Mouse (Mus musculus) neural tube, embryonic 11.5 days (tissue): Measurements from ENCODE around the gene Pde4b. TPM values are rescaled to one million over a fixed set of nuclear protein-coding genes. Genes with fewer than 3 reads are reported as not detected.

Source experiments
- ATAC-seq: fragments of 200-750 bp; cut with Nextera tagmentation; 2 replicates; pipeline ENCODE4 v1.8.0; 2017; ENCODE audit warnings: moderate number of reproducible peaks, mild to moderate bottlenecking, moderate TSS enrichment, moderate library complexity; ENCODE audit not compliant: insufficient read depth, low FRiP score, low TSS enrichment
- DNase-seq: peaks from one replicate; pipeline ENCODE4 v3.0.0-alpha.2; 2015; ENCODE audit warnings: low spot score
- H3K27ac ChIP-seq: fragments of 300-500 bp; sonication (generic); 2 replicates; pipeline ENCODE4 v1.5.1; 2014; ENCODE audit warnings: low read depth, mild to moderate bottlenecking, low read length
- H3K27me3 ChIP-seq: fragments of 300-500 bp; sonication (generic); 2 replicates; pipeline ENCODE4 v1.6.1; 2014; ENCODE audit warnings: mild to moderate bottlenecking, low read length, mixed read lengths; ENCODE audit not compliant: control insufficient read depth, insufficient read depth
- H3K36me3 ChIP-seq: fragments of 300-500 bp; sonication (generic); 2 replicates; pipeline ENCODE4 v1.6.1; 2014; ENCODE audit warnings: mild to moderate bottlenecking, low read length, moderate library complexity, mixed read lengths; ENCODE audit not compliant: control insufficient read depth, insufficient read depth
- H3K4me1 ChIP-seq: fragments of 300-500 bp; sonication (generic); 2 replicates; pipeline ENCODE4 v1.6.1; 2014; ENCODE audit warnings: low read length, mixed read lengths; ENCODE audit not compliant: control insufficient read depth, insufficient read depth
- H3K4me2 ChIP-seq: fragments of 300-500 bp; sonication (generic); 2 replicates; pipeline ENCODE4 v1.6.1; 2014; ENCODE audit warnings: low read depth, mild to moderate bottlenecking, moderate library complexity
- H3K4me3 ChIP-seq: fragments of 300-500 bp; sonication (generic); 2 replicates; pipeline ENCODE4 v1.5.1; 2014; ENCODE audit warnings: low read depth, low read length
- H3K9ac ChIP-seq: fragments of 300-500 bp; sonication (generic); 2 replicates; pipeline ENCODE4 v1.6.1; 2014; ENCODE audit warnings: mild to moderate bottlenecking, low read length
- H3K9me3 ChIP-seq: fragments of 300-500 bp; sonication (generic); 2 replicates; pipeline ENCODE4 v1.6.1; 2016; ENCODE audit warnings: low read length; ENCODE audit not compliant: control insufficient read depth
- WGBS: fragments of 180-500 bp; shearing (Covaris S2); extraction: QIAGEN DNeasy Blood & Tissue Kit; methylation state at CpG from one replicate; pipeline ENCODE4 v1.1.7; 2014; 5-methylcytosine and 5-hydroxymethylcytosine counted together
- polyA plus RNA-seq: library from polyadenylated mRNA; unstranded; fragments of >200 nt; fragmentation: Nextera tagmentation; extraction: Ambion mirVana; gene quantifications from 2 replicates; pipeline ENCODE4 v1.2.1, GENCODE M21; 2014

Pde4b gene
- polyA plus RNA-seq, 1 experiment from 2014 or later: 15.7 TPM

DNA sequence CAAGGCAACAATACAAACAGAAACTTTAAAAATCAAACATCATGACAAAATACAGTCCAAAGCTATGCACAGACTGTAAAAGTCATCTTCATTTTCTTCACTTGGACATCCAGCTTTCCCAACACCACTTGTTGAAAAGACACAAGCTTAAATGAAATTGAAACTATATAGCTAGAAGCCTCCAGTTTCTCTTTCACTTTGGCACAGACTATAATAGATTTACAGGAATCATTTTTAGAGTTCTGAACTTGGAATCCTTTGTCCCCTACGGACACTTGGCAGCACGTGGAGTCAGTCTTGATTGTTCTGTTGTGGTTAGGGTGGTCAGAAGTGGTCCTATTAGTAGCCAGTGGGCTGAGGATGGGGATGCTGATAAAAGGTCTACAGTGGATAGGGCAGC, 191.6 kb downstream of the Pde4b start:
- H3K9me3 ChIP-seq: no peaks in the 10 kb centered on the region
- 84% methylated on average over 2 of the region's 2 CpGs for WGBS
- no peak overlapping the region for H3K27ac ChIP-seq
- no peaks in the 10 kb centered on the region for H3K4me1 ChIP-seq
- DNase-seq: no peak
- H3K36me3 ChIP-seq: no peaks in the 10 kb centered on the region
- no peak for ATAC-seq
- H3K27me3 ChIP-seq: no peaks in the 10 kb centered on the region
- H3K9ac ChIP-seq: no peak overlapping the region
- H3K4me3 ChIP-seq: no peak overlapping the region
- H3K4me2 ChIP-seq: no peak overlapping the region

GRCm38 (mm10) chr4:102287172-102287571, 199.8 kb downstream of the Pde4b start:
- WGBS: 86% methylated on average over 6 of the region's 6 CpGs
- Histone ChIP-seq H3K27ac (no peak overlapping the region), H3K9me3 (no peaks in the 10 kb centered on the region), H3K4me1 (no peaks in the 10 kb centered on the region), H3K9ac (no peak overlapping the region), H3K4me2 (no peak overlapping the region), H3K4me3 (no peak overlapping the region), H3K36me3 (no peaks in the 10 kb centered on the region), H3K27me3 (no peaks in the 10 kb centered on the region)
- no peak for DNase-seq
- ATAC-seq: no peak

DNA sequence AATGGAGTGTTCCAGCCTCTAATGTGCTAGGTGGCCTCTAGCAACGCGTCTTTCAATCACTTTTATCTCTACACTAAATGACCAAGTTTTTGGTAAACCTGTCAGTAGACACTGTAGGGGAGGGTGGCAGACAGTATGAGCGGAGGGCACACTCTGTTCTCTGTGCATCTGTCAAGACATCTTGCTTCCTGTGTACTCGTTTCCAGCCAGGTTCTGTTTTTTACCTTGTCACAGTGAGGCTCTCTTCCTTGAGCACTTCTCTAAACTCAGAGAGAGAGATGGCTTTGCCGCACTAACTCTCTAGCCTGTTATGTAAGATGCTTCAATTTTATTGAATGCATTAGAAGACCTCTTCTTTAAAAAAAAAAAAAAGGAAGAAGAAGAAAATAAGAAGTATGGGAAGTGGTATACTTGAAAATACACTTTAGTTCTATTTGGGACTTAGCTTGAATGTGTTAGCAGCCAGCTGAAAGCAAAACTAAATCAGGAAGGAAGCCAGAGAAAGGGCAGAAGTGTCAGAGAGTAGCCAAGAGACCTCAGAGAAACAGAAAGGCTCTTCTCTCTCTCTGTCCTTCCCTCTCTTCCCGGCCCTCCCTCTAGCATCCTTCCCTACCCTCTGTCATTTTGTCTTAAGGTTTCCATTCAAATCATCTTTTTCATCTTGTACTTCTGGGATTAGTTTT, 202.8 kb downstream of the Pde4b start:
- 77% methylated on average over 6 of the region's 6 CpGs for WGBS

GRCm38 (mm10) chr4:102297558-102297957, 210.2 kb downstream of the Pde4b start:
- Histone ChIP-seq H3K4me2 (no peak overlapping the region), H3K4me1 (no peaks in the 10 kb centered on the region), H3K36me3 (no peaks in the 10 kb centered on the region), H3K9me3 (no peaks in the 10 kb centered on the region), H3K27ac (no peak overlapping the region), H3K4me3 (no peak overlapping the region), H3K9ac (no peak overlapping the region), H3K27me3 (no peaks in the 10 kb centered on the region)
- ATAC-seq: no peak
- no peak for DNase-seq

More for the DNA sequence above, 202.8 kb downstream of the Pde4b start:
- ATAC-seq: no peak
- Histone ChIP-seq H3K9me3 (no peaks in the 10 kb centered on the region), H3K4me2 (no peak overlapping the region), H3K27ac (no peak overlapping the region), H3K36me3 (no peaks in the 10 kb centered on the region), H3K27me3 (no peaks in the 10 kb centered on the region), H3K4me3 (no peak overlapping the region), H3K4me1 (no peaks in the 10 kb centered on the region), H3K9ac (no peak overlapping the region)
- DNase-seq: no peak

GRCm38 (mm10) chr4:102302568-102302967, 215.2 kb downstream of the Pde4b start:
- ATAC-seq: no peak
- Histone ChIP-seq H3K9me3 (no peaks in the 10 kb centered on the region), H3K4me2 (no peak overlapping the region), H3K4me1 (no peaks in the 10 kb centered on the region), H3K27ac (no peak overlapping the region), H3K4me3 (no peak overlapping the region), H3K9ac (no peak overlapping the region), H3K27me3 (no peaks in the 10 kb centered on the region), H3K36me3 (no peaks in the 10 kb centered on the region)
- no peak for DNase-seq
- 70% methylated on average over 4 of the region's 4 CpGs for WGBS

DNA sequence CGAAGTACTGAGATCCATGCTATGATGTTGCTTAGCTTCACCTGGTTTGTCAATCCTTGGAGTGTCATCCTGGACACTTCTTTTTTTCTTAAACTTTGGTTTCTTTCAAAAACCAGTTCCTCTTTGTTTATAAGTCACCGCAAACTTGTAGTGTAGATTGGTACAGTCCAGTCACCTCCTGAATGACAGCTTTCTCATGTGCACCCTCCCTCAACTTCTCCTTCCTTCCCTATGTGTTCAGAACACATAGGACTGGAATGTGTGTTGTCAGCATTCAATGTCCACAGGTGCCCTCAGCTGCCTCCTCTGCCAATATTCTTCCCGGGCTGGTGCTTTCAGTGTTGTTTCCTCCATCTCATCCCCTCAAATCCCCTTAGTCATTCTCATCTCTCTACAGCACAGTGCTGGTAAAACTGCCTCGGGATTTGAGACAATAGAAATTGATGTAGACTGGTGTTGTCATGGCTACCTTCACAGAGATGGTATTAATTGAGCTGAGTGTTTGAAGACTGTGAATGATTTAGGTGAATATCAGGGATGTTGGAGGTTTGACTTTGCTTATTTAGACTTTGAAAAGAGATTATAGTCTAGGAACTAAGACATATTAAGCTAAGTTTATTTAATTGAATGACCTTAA, 220.4 kb downstream of the Pde4b start:
- DNase-seq (no peak), ATAC-seq (no peak)
- Histone ChIP-seq H3K36me3 (no peaks in the 10 kb centered on the region), H3K9me3 (no peaks in the 10 kb centered on the region), H3K4me2 (no peak overlapping the region), H3K9ac (no peak overlapping the region), H3K4me3 (no peak overlapping the region), H3K4me1 (no peaks in the 10 kb centered on the region), H3K27me3 (no peaks in the 10 kb centered on the region), H3K27ac (no peak overlapping the region)
- 73% methylated on average over 4 of the region's 4 CpGs for WGBS

GRCm38 (mm10) chr4:102310630-102311029, 223.3 kb downstream of the Pde4b start:
- Histone ChIP-seq H3K27ac (no peak overlapping the region), H3K4me3 (no peak overlapping the region), H3K9me3 (no peaks in the 10 kb centered on the region), H3K4me1 (no peaks in the 10 kb centered on the region), H3K4me2 (no peak overlapping the region), H3K9ac (no peak overlapping the region), H3K27me3 (no peaks in the 10 kb centered on the region), H3K36me3 (no peaks in the 10 kb centered on the region)
- DNase-seq: no peak
- ATAC-seq: no peak

DNA sequence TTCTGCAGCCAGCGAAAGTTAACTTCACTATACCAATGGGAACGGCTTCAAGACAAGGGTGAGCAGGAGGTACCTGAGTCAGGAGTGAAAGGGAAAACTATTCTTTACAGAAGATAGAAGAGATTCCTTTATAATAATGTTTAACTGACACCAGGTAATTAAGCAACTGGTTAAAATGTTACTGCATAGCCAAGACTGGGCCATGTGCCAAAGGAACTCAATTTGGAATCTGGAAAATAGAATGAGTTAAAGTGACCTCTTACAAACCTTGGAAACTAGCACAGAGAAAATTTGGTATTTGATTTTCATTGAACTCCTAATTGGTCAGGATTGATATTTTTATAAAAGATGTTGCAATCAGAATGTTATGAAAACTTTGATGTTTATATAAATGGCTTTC, 228.7 kb downstream of the Pde4b start:
- ATAC-seq (no peak), DNase-seq (no peak)
- no peaks in the 10 kb centered on the region for H3K4me1 ChIP-seq
- no peak overlapping the region for H3K4me3 ChIP-seq
- H3K9me3 ChIP-seq: no peaks in the 10 kb centered on the region
- H3K36me3 ChIP-seq: no peaks in the 10 kb centered on the region
- H3K27ac ChIP-seq: no peak overlapping the region
- H3K27me3 ChIP-seq: no peaks in the 10 kb centered on the region
- WGBS: 89% methylated on average over 2 of the region's 2 CpGs
- H3K9ac ChIP-seq: no peak overlapping the region
- no peak overlapping the region for H3K4me2 ChIP-seq

GRCm38 (mm10) chr4:102316699-102317285, 229.4 kb downstream of the Pde4b start:
- WGBS: 77% methylated on average over 5 of the region's 5 CpGs
- Histone ChIP-seq H3K9ac (no peak overlapping the region), H3K27me3 (no peaks in the 10 kb centered on the region), H3K27ac (no peak overlapping the region), H3K9me3 (no peaks in the 10 kb centered on the region), H3K4me3 (no peak overlapping the region), H3K4me1 (no peaks in the 10 kb centered on the region), H3K36me3 (no peaks in the 10 kb centered on the region), H3K4me2 (no peak overlapping the region)
- DNase-seq: no peak
- ATAC-seq: no peak
